Mouse (Mus musculus) 3T3-L1 (cell line): Measurements from ENCODE around the gene Neurl4.
"Not testable (repeated sequence)": the region's sequence is repeated elsewhere in the genome, so short reads cannot be mapped to it uniquely, and the experiment has no call there.

Experiments used
- DNase-seq: peaks from one replicate; pipeline ENCODE4 v3.0.0-alpha.2; 2015; ENCODE audit warnings: low read depth, low spot score

Neurl4 gene

DNA sequence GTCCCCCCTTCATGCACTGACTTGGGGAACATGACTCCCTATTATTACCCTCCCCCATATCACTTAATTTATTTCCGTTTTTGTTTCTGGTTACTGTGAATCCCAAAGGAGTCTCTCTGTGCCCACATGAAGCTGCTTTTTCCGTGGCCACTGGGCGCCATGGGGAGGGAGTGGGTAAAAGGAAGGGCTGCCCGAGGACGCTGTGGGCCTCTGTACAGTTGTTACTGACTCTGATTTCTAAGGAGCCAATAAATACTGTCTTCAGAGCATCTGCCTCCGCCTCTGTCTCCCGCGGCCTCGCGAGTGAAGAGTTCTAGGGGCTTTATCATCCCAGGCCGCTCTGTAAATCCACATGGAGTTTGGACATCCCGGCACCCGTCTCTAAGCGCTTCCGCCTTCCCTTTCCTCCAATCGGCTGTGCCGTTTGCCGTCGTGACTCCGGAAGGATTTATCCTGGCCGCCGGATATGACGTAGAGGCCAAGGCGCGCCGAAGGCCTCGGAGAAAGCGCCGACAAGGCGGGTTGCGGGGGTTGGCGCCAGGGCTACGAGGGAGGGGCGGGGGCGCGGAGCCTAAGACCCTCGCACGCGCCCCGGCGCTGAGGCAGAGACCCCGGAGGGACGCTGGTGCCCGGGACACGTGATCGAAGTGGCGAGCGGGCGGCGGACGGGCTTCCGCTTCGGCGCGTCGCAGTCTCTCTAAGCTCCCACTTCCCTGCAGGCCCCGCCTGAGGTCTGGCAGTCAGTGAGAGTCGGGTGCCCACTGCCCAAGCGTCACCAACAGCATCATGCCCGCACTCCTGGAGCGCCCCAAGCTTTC is 12.9 kb downstream of the Neurl4 start, which contains the start of gene Gps2:
Gene Gps2, plus strand, starts transcription at position 335 of the 818 bp plus-strand sequence.
- DNase-seq: peak; percentile 95

DNA sequence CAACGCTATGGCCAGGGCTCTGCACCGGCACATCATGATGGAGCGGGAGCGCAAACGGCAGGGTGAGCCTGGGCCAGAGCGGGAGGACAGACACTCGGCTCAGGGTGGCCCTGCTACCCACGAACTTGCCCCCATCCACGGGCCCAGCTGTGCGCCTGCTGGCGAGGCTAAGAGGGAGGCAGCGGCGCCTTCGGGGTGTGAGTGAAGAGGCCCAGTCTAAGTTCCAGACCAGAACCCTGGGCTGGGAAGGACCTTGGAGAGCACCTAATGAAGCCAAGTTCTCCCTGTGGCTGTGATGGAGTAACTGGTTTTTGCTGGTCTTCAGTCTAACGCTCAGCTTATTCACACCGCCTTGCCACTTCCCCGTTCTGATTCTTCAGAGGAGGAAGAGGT is 13.5 kb downstream of the Neurl4 start:
- DNase-seq: peak; percentile 83

- peak; percentile 21 for DNase-seq
These were observed 14.1 kb downstream of the Neurl4 start for GRCm38 (mm10) chr11:69914917-69915430.

GRCm38 (mm10) chr11:69915667-69916627 is 15.1 kb downstream of the Neurl4 start:
- DNase-seq: peak; percentile 23

DNA sequence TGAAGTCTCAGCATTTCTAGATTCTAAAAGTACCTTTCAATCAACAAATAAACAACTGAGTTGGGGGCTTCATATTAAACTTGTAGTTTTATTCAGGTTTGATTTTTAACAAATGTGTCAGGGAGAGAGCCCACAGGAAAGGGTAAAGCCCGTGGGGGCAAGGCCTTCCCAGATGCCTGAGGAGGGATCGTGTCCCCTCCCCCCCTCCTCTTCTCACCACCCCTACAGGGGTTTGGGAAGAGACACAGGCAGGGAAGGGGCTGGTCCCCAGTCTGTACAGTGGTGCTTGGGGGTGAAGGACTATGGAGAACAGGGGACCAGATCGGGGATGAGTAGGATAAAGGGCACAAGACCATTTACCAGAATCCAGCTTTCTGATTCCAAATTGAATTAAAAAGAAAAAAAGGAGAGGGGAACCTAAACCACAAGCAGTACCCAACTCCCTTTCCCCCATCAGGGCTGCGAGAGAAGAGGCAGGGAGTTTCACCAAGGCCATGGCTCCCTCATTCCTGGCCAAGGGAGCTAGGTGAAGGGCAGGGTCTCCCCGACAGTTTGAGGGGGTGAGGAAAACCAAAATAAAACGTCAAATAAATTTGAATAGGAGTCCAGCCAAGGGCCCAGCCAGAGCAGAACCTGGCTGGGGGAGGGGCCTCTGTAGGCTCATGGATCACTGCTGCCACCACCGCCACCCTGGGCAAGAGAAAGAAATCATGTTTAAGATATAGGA is 15.9 kb downstream of the Neurl4 start:
- not testable (repeated sequence) for DNase-seq

GRCm38 (mm10) chr11:69917379-69917948 is 16.6 kb downstream of the Neurl4 start:
- DNase-seq: no peak

DNA sequence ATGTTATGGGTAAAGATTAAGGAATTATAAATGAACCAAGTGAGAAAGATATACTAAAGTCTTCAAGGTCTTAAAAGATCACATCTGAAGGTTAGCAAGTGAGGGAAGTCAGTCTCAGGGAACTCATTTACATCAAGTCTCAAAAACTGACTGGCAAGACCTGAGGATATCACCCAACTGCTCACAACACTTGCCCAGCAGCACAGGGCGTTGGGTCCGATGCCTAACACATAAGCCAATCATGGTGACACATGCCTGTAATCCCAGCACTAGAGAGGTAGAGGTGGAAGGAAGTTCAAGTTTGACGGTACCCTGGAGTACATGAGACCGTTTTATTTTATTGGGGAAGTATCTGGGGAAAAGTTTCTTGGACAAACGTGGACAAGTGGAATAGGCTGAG is 17.2 kb downstream of the Neurl4 start:
- DNase-seq: no peak

DNA sequence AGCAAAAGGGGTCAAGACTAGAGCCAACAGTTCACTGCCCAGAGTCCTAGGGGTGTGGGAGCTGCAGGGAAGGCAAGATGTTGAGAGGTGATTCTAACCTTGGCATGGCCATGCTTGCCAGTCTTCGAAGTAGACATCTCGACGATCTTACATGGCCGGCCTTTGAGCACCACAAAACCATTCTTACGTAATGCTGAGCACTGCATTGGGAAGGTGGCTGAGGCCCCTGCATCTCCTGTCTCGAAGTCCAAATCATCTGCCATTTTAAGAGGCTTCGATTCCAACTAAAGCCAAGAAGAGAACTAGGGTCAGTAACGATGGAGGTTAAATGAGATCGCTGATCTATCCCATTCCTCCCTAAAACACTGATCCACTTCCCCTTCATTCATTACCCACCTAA is 18.2 kb downstream of the Neurl4 start:
- DNase-seq: no peak

GRCm38 (mm10) chr11:69919661-69920265 is 18.9 kb downstream of the Neurl4 start:
- DNase-seq: peak; percentile 95

GRCm38 (mm10) chr11:69920266-69921031 is 19.6 kb downstream of the Neurl4 start:
- DNase-seq: peak; percentile 45

DNA sequence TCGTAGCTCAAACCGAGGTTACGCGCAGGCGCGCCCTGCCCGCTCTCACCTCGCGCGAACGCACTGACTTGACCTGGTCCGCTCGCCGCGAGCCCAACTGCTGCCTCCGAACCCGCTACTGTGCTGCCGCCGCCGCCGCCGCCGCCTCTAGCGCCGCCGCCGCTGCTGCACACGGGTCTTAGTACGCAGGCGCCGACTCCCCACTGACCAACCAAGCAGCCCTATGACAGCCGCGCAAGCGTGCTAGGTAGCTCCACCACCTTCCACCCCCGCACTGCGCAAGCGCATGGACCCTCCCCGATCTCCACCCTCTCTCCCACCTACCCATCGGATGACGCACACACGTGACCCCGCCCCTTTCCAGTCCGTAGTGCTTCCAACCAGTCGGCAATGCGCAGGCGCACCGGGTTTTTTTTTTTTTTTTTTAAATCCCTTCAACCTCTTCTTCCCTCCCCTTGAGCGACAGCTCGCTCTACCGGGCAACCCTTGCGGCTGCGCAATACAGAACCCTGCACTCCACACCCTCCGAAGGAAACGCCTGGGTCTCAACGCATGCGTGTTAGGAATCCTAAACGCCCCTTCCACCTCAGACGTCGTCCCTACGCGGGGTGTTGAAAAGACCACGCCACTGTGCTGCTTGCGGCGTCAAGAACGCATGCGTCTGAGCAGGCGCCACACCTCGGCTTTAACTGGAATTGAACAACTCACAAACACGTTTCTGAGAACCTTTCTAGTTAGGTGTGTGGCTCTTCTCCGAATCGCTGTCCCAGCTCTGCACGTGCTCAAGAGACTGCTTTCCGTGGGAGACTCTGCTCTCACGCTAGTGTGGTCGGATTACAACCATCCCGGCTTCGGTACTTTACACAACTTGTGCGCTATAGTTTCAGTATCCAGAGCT is 20.5 kb downstream of the Neurl4 start, which contains the start of gene Eif5a:
Gene Eif5a, minus strand, starts transcription at position 845 of the 898 bp plus-strand sequence.
- DNase-seq: peak; percentile 100

GRCm38 (mm10) chr11:69922012-69922756 is 21.3 kb downstream of the Neurl4 start:
- DNase-seq: peak; percentile 44

- DNase-seq: no peak
These were observed 21.9 kb downstream of the Neurl4 start for GRCm38 (mm10) chr11:69922796-69923195.

GRCm38 (mm10) chr11:69927501-69927900 is 26.6 kb downstream of the Neurl4 start:
- no peak for DNase-seq

DNA sequence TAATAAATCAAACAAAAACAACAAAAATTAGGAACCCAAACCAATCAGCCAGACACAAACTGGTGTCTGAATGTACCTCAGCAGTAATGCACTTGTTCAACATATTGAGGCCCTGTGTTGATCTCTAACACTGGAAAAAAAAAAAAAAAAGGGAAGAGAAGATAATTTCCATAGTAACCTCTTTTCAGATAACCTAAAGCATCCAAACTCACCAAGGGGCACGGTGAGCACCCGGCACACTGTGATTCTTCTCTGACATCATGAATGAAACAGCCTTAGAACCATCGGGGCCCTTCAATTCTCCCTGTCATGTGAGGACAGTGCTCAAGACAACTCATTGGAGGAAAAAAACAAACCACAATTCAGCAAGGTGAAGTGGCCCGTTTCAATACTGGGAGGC is 28.8 kb downstream of the Neurl4 start:
- no peak for DNase-seq

DNA sequence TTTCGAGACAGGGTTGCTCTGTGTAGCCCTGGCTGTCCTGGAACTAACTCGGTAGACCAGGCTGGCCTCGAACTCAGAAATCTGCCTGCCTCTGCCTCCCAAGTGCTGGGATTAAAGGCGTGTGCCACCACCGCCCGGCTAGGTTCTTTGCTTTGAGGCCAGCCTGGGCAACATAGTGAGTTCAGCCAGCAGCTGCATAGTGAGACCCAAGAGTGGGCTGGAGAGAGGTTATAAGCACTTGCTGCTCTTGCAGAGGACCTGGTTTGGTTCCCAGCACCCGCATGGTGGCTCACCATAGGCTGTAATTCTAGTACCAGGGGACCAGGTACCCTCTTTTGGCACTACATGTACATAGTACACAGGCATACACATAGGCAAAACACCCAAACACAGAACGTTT is 29.3 kb downstream of the Neurl4 start:
- DNase-seq: not testable (repeated sequence)

DNA sequence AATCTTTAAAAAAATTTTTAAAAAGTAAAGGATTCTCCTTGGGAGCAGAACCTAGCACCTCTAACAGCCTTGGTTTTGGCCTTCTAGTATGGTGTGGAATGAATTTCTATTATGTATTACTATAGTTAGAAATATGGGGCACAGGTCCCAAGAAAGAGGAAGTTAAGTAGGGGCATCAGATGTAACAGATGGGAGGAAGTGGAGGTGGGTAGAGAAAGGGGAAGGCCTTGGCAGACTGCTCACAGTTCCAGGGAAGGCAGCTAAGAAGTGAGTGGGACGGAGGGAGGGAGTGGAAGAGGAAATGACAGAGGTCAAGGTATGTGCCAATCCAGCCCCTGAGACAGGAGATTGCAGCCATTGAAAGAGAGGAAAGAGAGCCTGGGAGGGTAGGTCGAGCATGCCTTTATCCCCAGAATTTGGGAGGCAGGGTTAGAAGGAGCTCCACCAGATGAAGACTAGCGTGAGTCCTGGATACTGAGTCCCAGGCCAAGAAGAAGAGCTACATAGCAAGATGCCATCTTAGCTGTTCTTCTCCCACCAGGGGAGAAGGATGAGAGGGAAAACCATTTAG is 30.2 kb downstream of the Neurl4 start:
- no peak for DNase-seq

GRCm38 (mm10) chr11:69931769-69932168 is 30.9 kb downstream of the Neurl4 start:
- DNase-seq: no peak
